Mouse (Mus musculus): ENCODE measurements around the gene Phkg2. TPM values are rescaled to one million over a fixed set of nuclear protein-coding genes. Genes with fewer than 3 reads are reported as not detected.

Phkg2 gene
- polyA plus RNA-seq, 1 experiment from 2014 or later: 46.6 TPM

DNA sequence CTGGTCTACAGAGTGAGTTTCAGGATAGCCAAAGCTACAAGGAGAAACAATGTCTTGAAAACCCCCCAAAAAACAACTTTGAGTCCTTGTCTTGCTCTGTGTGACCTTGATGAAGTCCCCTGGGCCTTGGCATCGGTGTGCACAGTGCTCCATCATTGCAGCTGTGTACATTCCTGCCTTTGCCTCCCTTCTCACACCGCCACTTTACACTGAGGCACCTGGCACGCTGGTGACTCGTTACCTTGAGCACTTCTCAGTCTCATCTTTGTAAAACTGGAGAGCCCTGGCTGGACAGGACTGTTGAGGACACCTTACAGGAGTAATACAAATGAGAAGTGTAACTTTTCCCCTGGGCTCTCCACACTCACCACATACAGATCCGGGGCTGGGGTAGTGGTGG is 14.1 kb downstream of the Phkg2 start:
- H3K27ac ChIP-seq: peak overlapping the region; percentile 92; the same call in 1 of the 2 replicates
- H3K9me3 ChIP-seq: no peaks in the 10 kb centered on the region
- no peak for DNase-seq (ENCODE audit: low spot score)
- peak overlapping the region; percentile 85 for H3K4me3 ChIP-seq
- no peaks in the 10 kb centered on the region for H3K27me3 ChIP-seq (ENCODE audit: insufficient read depth, poor library complexity, severe bottlenecking)
- 65% methylated on average over 5 of the region's 5 CpGs for WGBS
- H3K4me1 ChIP-seq: peaks cover 29% of the 10 kb centered on the region
- H3K36me3 ChIP-seq: peaks cover 63% of the 10 kb centered on the region

DNA sequence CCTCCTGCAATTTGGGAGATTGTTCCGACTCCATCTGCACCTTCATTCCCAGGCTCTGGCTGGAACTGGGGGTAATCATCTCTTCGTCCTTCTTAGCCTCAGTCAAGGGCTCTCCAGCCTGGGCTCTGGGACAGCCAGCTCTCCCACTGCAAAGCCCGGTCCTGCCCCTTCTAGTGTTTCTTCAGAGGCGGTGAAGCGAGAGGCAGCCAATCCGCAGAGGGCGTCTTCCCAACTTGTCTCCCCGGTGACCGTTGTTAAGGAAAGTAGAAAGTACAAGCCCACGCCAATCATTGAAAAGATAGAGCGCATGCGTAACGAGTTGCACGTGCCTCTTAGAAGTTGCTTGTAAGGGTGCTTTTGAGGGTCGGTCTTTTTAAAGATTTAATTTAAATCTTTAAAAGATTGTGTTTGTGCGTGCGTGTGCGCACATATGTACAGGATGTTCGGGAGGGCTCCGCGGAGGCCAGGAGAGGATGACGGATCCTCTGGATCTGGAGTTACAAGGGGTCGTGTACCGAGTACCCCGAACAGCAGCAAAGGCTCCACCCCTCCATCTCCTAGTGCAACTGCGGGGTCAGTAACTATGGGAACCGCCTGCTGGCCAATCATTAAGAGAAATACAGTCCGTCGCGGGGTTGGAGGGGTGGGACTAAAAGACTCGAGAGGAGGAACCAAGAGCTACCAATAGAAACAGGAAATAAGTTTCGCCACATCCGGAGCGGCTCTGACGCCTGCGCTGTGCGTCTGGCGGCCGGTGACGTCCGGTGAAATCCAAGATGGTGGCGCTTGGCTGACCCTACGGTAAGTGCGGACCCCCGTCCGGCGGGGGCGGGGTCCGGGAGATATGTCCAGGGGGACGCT is 15.1 kb downstream of the Phkg2 start, which contains the start of the genes Ccdc189 and Rnf40:
Ccdc189 (minus strand) TSS at position 585 of the 861 bp plus-strand sequence.
Rnf40 (plus strand) TSS at position 757 of the 861 bp plus-strand sequence.
- Histone ChIP-seq H3K36me3 (peaks cover 63% of the 10 kb centered on the region), H3K9me3 (no peaks in the 10 kb centered on the region), H3K27me3 (ENCODE audit: insufficient read depth, poor library complexity, severe bottlenecking) (no peaks in the 10 kb centered on the region), H3K4me3 (peak within 1 kb of the TSS; percentile 85), H3K27ac (peak within 1 kb of the TSS; percentile 92), H3K4me1 (peaks cover 29% of the 10 kb centered on the region)
- WGBS: under 1% methylated on average over 50 of the region's 50 CpGs
- peak; percentile 99 for DNase-seq (ENCODE audit: low spot score)

DNA sequence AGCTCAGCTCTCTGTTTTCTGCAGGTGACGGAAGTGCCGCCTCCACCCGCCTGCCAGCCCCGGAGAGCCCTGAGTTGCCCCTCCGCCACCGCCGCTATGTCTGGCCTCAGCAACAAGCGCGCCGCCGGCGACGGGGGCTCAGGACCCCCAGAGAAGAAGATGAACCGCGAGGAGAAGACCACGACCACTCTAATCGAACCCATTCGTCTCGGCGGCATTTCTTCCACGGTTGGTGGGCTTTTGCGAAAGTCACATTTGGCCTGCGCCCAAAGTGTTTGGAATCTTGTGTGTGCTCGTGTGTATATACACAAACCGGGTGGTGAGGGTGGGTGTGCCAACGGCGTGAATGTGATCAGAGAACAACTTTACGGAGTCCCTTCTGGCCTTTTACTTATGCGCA is 15.8 kb downstream of the Phkg2 start:
- H3K27ac ChIP-seq: peak overlapping the region; percentile 92
- DNase-seq (ENCODE audit: low spot score): no peak
- peaks cover 63% of the 10 kb centered on the region for H3K36me3 ChIP-seq
- H3K4me3 ChIP-seq: peak overlapping the region; percentile 85
- 5% methylated on average over 29 of the region's 29 CpGs for WGBS
- H3K4me1 ChIP-seq: peaks cover 29% of the 10 kb centered on the region
- H3K9me3 ChIP-seq: no peaks in the 10 kb centered on the region
- H3K27me3 ChIP-seq (ENCODE audit: insufficient read depth, poor library complexity, severe bottlenecking): no peaks in the 10 kb centered on the region

DNA sequence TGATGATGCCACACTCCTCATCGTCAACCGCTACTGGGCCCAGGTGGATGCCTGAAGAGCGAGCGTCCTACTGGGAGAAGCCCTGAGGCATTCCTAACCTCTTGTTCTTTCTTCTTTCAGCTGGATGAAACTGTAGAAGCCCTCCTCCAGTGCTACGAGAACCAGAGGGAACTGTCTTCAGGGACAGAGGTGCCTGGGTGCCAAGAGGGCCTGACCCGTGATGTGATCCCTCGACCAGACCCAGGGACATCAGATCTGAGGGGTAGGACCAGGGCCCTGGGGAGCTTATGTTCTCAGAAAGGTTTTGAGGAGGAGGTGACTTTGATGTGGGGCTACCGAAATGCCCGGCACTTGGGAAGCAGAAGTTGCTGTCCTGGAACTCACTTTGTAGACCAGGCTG is 16.5 kb downstream of the Phkg2 start:
- 90% methylated on average over 9 of the region's 9 CpGs for WGBS
- Histone ChIP-seq H3K27ac (no peak overlapping the region), H3K4me1 (peaks cover 29% of the 10 kb centered on the region), H3K9me3 (no peaks in the 10 kb centered on the region), H3K4me3 (peak overlapping the region; percentile 85), H3K36me3 (peaks cover 63% of the 10 kb centered on the region), H3K27me3 (ENCODE audit: insufficient read depth, poor library complexity, severe bottlenecking) (no peaks in the 10 kb centered on the region)
- no peak for DNase-seq (ENCODE audit: low spot score)

DNA sequence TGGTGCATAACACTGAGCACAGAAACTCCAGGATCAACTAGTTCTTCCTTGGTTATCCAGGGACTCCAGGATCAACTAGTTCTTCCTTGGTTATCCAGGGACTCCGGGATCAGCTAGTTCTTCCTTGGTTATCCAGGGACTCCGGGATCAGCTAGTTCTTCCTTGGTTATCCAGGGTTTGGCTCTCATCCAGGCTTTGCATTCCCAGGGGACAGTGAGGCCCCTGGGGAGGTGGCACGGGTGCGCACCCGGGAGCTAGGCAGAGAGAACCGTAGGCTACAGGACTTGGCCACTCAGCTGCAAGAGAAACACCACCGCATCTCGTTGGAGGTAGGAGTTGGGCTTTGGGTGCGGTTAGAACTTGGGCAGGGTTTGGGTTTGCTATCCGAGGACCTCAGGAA is 18.0 kb downstream of the Phkg2 start:
- Histone ChIP-seq H3K4me1 (peaks cover 28% of the 10 kb centered on the region), H3K27ac (no peak overlapping the region), H3K4me3 (no peak overlapping the region), H3K9me3 (no peaks in the 10 kb centered on the region), H3K27me3 (ENCODE audit: insufficient read depth, poor library complexity, severe bottlenecking) (no peaks in the 10 kb centered on the region), H3K36me3 (peaks cover 66% of the 10 kb centered on the region)
- DNase-seq (ENCODE audit: low spot score): no peak
- WGBS: 87% methylated on average over 10 of the region's 10 CpGs

DNA sequence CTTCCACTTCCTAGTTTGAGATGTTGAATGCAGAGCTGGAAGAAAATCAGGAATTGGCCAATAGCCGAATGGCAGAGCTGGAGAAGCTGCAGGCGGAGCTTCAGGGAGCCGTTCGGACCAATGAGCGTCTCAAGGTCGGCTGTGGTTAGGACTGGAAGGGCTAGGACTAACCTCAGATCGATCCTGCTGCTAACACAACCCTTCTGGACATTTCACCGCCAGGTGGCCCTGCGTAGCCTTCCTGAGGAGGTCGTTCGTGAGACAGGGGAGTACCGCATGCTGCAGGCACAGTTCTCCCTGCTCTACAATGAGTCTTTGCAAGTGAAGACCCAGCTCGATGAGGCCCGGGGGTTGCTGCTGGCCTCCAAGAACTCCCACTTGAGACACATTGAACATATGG is 19.4 kb downstream of the Phkg2 start:
- no peak overlapping the region for H3K4me3 ChIP-seq
- 87% methylated on average over 14 of the region's 14 CpGs for WGBS
- peaks cover 16% of the 10 kb centered on the region for H3K4me1 ChIP-seq
- no peak overlapping the region for H3K27ac ChIP-seq
- H3K36me3 ChIP-seq: peaks cover 81% of the 10 kb centered on the region
- no peaks in the 10 kb centered on the region for H3K9me3 ChIP-seq
- H3K27me3 ChIP-seq (ENCODE audit: insufficient read depth, poor library complexity, severe bottlenecking): no peaks in the 10 kb centered on the region
- no peak for DNase-seq (ENCODE audit: low spot score)

DNA sequence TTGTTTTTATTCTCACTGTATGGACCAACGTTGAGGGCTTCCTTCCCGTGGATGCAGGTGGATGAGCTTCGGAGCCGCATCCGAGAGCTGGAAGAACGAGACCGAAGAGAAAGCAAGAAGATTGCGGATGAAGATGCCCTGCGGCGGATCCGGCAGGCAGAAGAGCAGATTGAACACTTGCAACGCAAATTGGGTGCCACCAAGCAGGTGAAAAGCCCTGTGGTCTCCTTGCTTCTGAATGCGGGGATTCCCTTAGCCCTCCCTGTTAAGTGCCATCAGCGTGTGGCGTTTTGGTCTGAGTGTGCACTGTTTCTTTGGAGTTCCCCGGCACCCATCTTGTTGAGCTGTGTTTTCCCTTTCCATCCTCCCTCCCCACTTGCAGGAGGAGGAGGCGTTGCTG is 23.6 kb downstream of the Phkg2 start:
- H3K27me3 ChIP-seq (ENCODE audit: insufficient read depth, poor library complexity, severe bottlenecking): no peaks in the 10 kb centered on the region
- no peaks in the 10 kb centered on the region for H3K4me1 ChIP-seq
- no peak for DNase-seq (ENCODE audit: low spot score)
- no peak overlapping the region for H3K27ac ChIP-seq
- no peaks in the 10 kb centered on the region for H3K9me3 ChIP-seq
- no peak overlapping the region for H3K4me3 ChIP-seq
- 95% methylated on average over 17 of the region's 17 CpGs for WGBS
- H3K36me3 ChIP-seq: peaks cover 99% of the 10 kb centered on the region

DNA sequence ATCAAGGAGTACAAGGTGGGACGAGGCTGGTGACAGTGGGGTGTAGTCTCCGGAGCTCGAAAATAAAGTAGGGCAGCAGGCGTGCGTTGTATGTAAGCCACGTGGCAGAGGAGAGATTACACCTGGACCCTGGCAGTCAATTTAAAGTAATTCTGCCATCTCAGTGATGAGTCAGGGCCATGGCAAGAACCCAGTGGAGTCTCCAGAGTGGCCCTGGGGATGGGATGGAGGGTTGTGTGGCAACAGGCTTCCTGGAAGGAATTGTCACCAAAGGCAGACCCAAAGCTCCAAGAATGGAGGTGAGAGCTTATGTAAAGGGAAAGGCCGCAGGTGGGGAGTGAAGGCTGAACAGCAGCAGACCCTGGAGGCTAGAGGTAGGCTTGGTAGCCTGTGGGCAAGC is 27.5 kb downstream of the Phkg2 start:
- Histone ChIP-seq H3K36me3 (peaks cover 94% of the 10 kb centered on the region), H3K27me3 (ENCODE audit: insufficient read depth, poor library complexity, severe bottlenecking) (no peaks in the 10 kb centered on the region), H3K4me3 (no peak overlapping the region), H3K4me1 (no peaks in the 10 kb centered on the region), H3K27ac (no peak overlapping the region), H3K9me3 (no peaks in the 10 kb centered on the region)
- DNase-seq (ENCODE audit: low spot score): no peak
- WGBS: 95% methylated on average over 7 of the region's 7 CpGs

DNA sequence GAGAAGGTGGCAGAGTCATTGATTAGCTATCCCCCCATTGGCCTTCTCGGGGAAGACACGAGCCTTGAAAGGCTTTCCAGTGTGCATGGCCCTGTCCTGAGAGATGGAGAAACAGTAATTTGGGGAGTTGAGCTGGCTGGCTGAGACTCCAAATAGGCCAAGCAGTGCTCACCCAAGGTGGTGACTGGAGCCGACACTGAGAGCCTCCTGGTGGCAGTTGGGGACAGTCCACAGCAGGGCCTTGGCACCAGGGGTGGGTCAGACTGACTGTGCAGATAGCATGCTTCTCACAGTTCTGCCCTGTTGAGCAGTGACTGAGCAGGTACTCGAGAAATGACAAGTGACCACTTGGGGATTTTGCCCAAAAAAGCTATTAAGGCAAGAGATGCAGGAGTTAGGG is 28.6 kb downstream of the Phkg2 start:
- 81% methylated on average over 4 of the region's 4 CpGs for WGBS
- peaks cover 92% of the 10 kb centered on the region for H3K36me3 ChIP-seq

DNA sequence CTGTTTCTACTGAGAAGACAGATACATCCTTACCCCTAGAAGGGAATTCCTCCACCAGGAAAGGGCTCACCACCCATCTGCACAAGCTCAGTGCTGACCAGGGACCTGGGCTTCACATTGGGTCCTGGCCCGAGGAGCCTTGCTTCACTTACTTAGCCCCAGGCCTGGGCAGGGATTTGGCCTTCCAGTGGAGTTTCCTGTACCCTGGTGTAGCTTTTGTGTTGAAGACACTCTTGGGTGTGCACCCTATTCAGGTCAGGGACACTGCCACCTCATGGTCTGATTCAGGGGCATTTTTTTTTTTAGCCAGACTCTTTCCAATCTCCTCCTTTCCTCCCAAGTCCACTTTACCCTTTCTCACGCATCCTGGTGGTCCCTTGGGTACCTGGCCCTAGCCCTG is 29.8 kb downstream of the Phkg2 start:
- Histone ChIP-seq H3K27ac (no peak overlapping the region), H3K4me3 (no peak overlapping the region), H3K4me1 (no peaks in the 10 kb centered on the region), H3K27me3 (ENCODE audit: insufficient read depth, poor library complexity, severe bottlenecking) (no peaks in the 10 kb centered on the region), H3K9me3 (no peaks in the 10 kb centered on the region), H3K36me3 (peaks cover 92% of the 10 kb centered on the region)
- WGBS: 89% methylated on average over 2 of the region's 2 CpGs
- no peak for DNase-seq (ENCODE audit: low spot score)

More for the DNA sequence above, 28.6 kb downstream of the Phkg2 start:
- Histone ChIP-seq H3K9me3 (no peaks in the 10 kb centered on the region), H3K4me3 (no peak overlapping the region), H3K27me3 (ENCODE audit: insufficient read depth, poor library complexity, severe bottlenecking) (no peaks in the 10 kb centered on the region), H3K27ac (no peak overlapping the region), H3K4me1 (no peaks in the 10 kb centered on the region)
- DNase-seq (ENCODE audit: low spot score): no peak

DNA sequence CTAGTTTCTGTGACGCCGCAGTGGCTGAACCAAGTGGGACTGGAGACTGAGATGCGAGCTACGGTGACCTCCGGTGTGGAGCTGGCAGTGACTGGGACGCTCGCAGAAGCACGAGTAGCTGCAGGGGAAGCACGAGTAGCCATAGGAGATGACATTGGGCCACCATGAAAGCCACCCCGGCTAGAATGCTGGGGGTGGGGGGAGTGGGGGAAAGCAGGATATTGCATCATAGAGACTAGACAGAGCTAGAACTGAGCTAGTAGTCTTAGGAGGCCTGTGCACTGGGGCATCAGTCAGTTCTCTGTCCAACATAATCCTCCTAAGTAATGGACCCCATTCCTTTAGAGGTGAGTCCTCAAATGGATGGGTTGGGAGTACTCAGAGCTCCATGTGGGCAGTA is 31.1 kb downstream of the Phkg2 start:
- peaks cover 93% of the 10 kb centered on the region for H3K36me3 ChIP-seq
- 89% methylated on average over 10 of the region's 10 CpGs for WGBS

DNA sequence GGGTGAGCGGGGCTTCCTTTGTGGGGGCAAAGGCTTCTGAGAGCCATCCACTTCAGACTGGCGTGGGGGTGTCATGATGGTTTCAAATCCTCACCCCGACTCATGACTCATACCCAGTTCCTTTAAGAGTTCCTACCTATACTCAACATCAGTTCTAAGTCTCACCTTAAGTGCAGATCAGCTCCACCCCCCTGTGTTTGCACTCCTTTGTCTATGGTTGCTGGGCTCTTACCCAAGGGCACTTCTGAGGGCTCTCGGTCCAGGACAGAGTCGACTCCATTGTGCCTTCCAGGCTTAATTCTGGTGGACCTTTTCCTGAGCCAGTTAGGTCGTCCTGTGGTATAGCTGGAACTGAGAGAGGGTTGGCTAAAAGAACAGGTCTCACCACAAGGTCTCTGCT is 34.0 kb downstream of the Phkg2 start:
- DNase-seq (ENCODE audit: low spot score): no peak
- Histone ChIP-seq H3K27me3 (ENCODE audit: insufficient read depth, poor library complexity, severe bottlenecking) (no peaks in the 10 kb centered on the region), H3K27ac (no peak overlapping the region), H3K4me1 (no peaks in the 10 kb centered on the region), H3K9me3 (peaks cover 12% of the 10 kb centered on the region), H3K36me3 (peaks cover 93% of the 10 kb centered on the region), H3K4me3 (no peak overlapping the region)
- WGBS: 82% methylated on average over 6 of the region's 6 CpGs

More for the DNA sequence above, 31.1 kb downstream of the Phkg2 start:
- no peaks in the 10 kb centered on the region for H3K4me1 ChIP-seq
- no peak overlapping the region for H3K27ac ChIP-seq
- no peak overlapping the region for H3K4me3 ChIP-seq
- no peaks in the 10 kb centered on the region for H3K27me3 ChIP-seq (ENCODE audit: insufficient read depth, poor library complexity, severe bottlenecking)
- H3K9me3 ChIP-seq: no peaks in the 10 kb centered on the region
- DNase-seq (ENCODE audit: low spot score): no peak

DNA sequence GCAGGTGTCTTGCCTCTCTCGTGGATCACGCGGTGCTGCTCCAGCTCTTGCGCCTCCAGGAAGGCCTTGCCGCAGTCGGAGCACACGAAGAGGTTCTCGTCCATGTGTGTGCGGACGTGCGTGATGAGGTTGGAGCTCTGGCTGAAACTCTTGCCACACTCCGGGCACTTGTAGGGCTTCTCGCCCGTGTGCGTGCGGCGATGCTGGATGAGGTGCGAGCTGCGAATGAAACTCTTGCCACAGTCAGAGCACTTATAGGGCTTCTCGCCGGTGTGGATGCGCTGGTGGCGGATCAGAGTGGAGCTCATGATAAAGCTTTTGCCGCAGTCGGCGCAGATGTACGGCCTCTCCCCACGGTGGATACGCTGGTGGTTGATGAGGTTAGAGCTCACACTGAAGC is 37.9 kb downstream of the Phkg2 start:
- no peak overlapping the region for H3K4me3 ChIP-seq
- H3K9me3 ChIP-seq: peaks cover 16% of the 10 kb centered on the region
- H3K27me3 ChIP-seq (ENCODE audit: insufficient read depth, poor library complexity, severe bottlenecking): no peaks in the 10 kb centered on the region
- peaks cover 75% of the 10 kb centered on the region for H3K36me3 ChIP-seq
- 97% methylated on average over 29 of the region's 29 CpGs for WGBS
- no peak for DNase-seq (ENCODE audit: low spot score)
- no peak overlapping the region for H3K27ac ChIP-seq
- peaks cover 20% of the 10 kb centered on the region for H3K4me1 ChIP-seq
